Mouse (Mus musculus) embryonic facial prominence, embryonic 12.5 days (tissue): Measurements from ENCODE around the gene Rab11fip2. TPM values are rescaled to one million over a fixed set of nuclear protein-coding genes. Genes with fewer than 3 reads are reported as not detected.

ENCODE experiments used
- ATAC-seq: fragments of 200-750 bp; cut with Nextera tagmentation; 2 replicates; pipeline ENCODE4 v1.8.0; 2017; ENCODE audit not compliant: insufficient number of reproducible peaks, insufficient read depth, low FRiP score, low TSS enrichment
- H3K27ac ChIP-seq: fragments of 300-500 bp; sonication (generic); 2 replicates; pipeline ENCODE4 v1.5.1; 2016; ENCODE audit warnings: mild to moderate bottlenecking
- H3K27me3 ChIP-seq: fragments of 300-500 bp; sonication (generic); 2 replicates; pipeline ENCODE4 v1.6.1; 2016; ENCODE audit warnings: mild to moderate bottlenecking, moderate library complexity
- H3K36me3 ChIP-seq: fragments of 300-500 bp; sonication (generic); 2 replicates; pipeline ENCODE4 v1.6.1; 2016; ENCODE audit warnings: mild to moderate bottlenecking
- H3K4me1 ChIP-seq: fragments of 300-500 bp; sonication (generic); 2 replicates; pipeline ENCODE4 v1.6.1; 2016
- H3K4me2 ChIP-seq: fragments of 300-500 bp; sonication (generic); replicated peaks from 2 replicates; pipeline ENCODE4 v1.6.1; 2016; ENCODE audit warnings: mild to moderate bottlenecking, moderate library complexity
- H3K4me3 ChIP-seq: fragments of 300-500 bp; sonication (generic); 2 replicates; pipeline ENCODE4 v1.5.1; 2016; ENCODE audit warnings: mild to moderate bottlenecking
- H3K9ac ChIP-seq: fragments of 300-500 bp; sonication (generic); 2 replicates; pipeline ENCODE4 v1.6.1; 2016; ENCODE audit warnings: mild to moderate bottlenecking, moderate library complexity
- H3K9me3 ChIP-seq: fragments of 300-500 bp; sonication (generic); 2 replicates; pipeline ENCODE4 v1.6.1; 2016; ENCODE audit warnings: mild to moderate bottlenecking, moderate library complexity
- WGBS: fragments of 180-500 bp; shearing (Covaris S2); methylation state at CpG from one replicate; pipeline ENCODE4 v1.1.7; 2016; 5-methylcytosine and 5-hydroxymethylcytosine counted together
- polyA plus RNA-seq: library from polyadenylated mRNA; unstranded; fragments of >200 nt; fragmentation: Nextera tagmentation; extraction: Ambion mirVana; gene quantifications from 2 replicates; pipeline ENCODE4 v1.2.1, GENCODE M21; 2016

The Rab11fip2 gene
- polyA plus RNA-seq: 5.5 and 7.0 TPM in 2 replicates

- under 1% methylated on average over 60 of the region's 72 CpGs for WGBS
- H3K27ac ChIP-seq: peak within 1 kb of the TSS; percentile 92
Observed at GRCm38 (mm10) chr19:59943322-59943871, at the start of gene Rab11fip2. TSS of gene Rab11fip2 (minus strand) at chr19:59943654.

GRCm38 (mm10) chr19:59981588-59981987 is 38.1 kb upstream of the Rab11fip2 start:
- Histone ChIP-seq H3K4me1 (no peaks in the 10 kb centered on the region), H3K36me3 (no peaks in the 10 kb centered on the region), H3K9me3 (no peaks in the 10 kb centered on the region), H3K9ac (no peak overlapping the region), H3K4me3 (no peak overlapping the region), H3K4me2 (no peak overlapping the region), H3K27me3 (no peaks in the 10 kb centered on the region), H3K27ac (no peak overlapping the region)
- ATAC-seq: no peak
- 90% methylated on average over 1 of the region's 1 CpGs for WGBS

More at GRCm38 (mm10) chr19:59943322-59943871, at the start of gene Rab11fip2:
- Histone ChIP-seq H3K4me3 (peak within 1 kb of the TSS; percentile 82), H3K9ac (peak within 1 kb of the TSS; percentile 93), H3K9me3 (no peaks in the 10 kb centered on the region), H3K36me3 (no peaks in the 10 kb centered on the region), H3K27me3 (no peaks in the 10 kb centered on the region), H3K4me2 (peak within 1 kb of the TSS; percentile 63), H3K4me1 (peaks cover 11% of the 10 kb centered on the region; the same call in 1 of the 2 replicates)
- ATAC-seq: peak; percentile 96

- WGBS: 39% methylated on average over 3 of the region's 3 CpGs
- H3K9ac ChIP-seq: no peak overlapping the region
Observed at GRCm38 (mm10) chr19:59954936-59955335, 11.5 kb upstream of the Rab11fip2 start.

GRCm38 (mm10) chr19:59949731-59950130 is 6.3 kb upstream of the Rab11fip2 start:
- Histone ChIP-seq H3K4me1 (peaks cover 9% of the 10 kb centered on the region; the same call in 1 of the 2 replicates), H3K36me3 (no peaks in the 10 kb centered on the region)
- no peak for ATAC-seq

More at GRCm38 (mm10) chr19:59954936-59955335, 11.5 kb upstream of the Rab11fip2 start:
- 0 out of 2 replicates have a peak, but pooled peaks cover 2% of the 10 kb centered on the region for H3K27me3 ChIP-seq
- no peak overlapping the region for H3K27ac ChIP-seq
- no peak for ATAC-seq
- peaks cover 9% of the 10 kb centered on the region; the same call in 1 of the 2 replicates for H3K4me1 ChIP-seq
- H3K4me3 ChIP-seq: no peak overlapping the region
- no peaks in the 10 kb centered on the region for H3K9me3 ChIP-seq
- H3K4me2 ChIP-seq: no peak overlapping the region
- no peaks in the 10 kb centered on the region for H3K36me3 ChIP-seq

GRCm38 (mm10) chr19:59942716-59943321 is 635 bp downstream of the Rab11fip2 start:
- Histone ChIP-seq H3K9me3 (no peaks in the 10 kb centered on the region), H3K36me3 (no peaks in the 10 kb centered on the region), H3K4me3 (peak overlapping the region; percentile 82), H3K9ac (peak overlapping the region; percentile 93), H3K4me2 (peak overlapping the region; percentile 63), H3K4me1 (peaks cover 11% of the 10 kb centered on the region; the same call in 1 of the 2 replicates), H3K27me3 (no peaks in the 10 kb centered on the region), H3K27ac (peak overlapping the region; percentile 92)
- peak; percentile 82; the same call in 1 of the 2 replicates for ATAC-seq
- under 1% methylated on average over 26 of the region's 27 CpGs for WGBS

More at GRCm38 (mm10) chr19:59949731-59950130, 6.3 kb upstream of the Rab11fip2 start:
- H3K4me3 ChIP-seq: no peak overlapping the region
- H3K27me3 ChIP-seq: no peaks in the 10 kb centered on the region
- WGBS: 93% methylated on average over 5 of the region's 5 CpGs
- no peaks in the 10 kb centered on the region for H3K9me3 ChIP-seq
- no peak overlapping the region for H3K27ac ChIP-seq
- H3K4me2 ChIP-seq: no peak overlapping the region
- H3K9ac ChIP-seq: no peak overlapping the region

- Histone ChIP-seq H3K4me3 (no peak overlapping the region), H3K9me3 (no peaks in the 10 kb centered on the region), H3K27ac (no peak overlapping the region), H3K4me1 (peaks cover 11% of the 10 kb centered on the region; the same call in 1 of the 2 replicates), H3K9ac (no peak overlapping the region), H3K27me3 (no peaks in the 10 kb centered on the region), H3K4me2 (no peak overlapping the region), H3K36me3 (0 out of 2 replicates have a peak, but pooled peaks cover 2% of the 10 kb centered on the region)
- no peak for ATAC-seq
- WGBS: 64% methylated on average over 5 of the region's 5 CpGs
Observed at GRCm38 (mm10) chr19:59939711-59940110, 3.7 kb downstream of the Rab11fip2 start.

- H3K9me3 ChIP-seq: no peaks in the 10 kb centered on the region
- no peaks in the 10 kb centered on the region for H3K4me1 ChIP-seq
- WGBS: 84% methylated on average over 7 of the region's 10 CpGs
- no peak overlapping the region for H3K4me3 ChIP-seq
- H3K36me3 ChIP-seq: 0 out of 2 replicates have a peak, but pooled peaks cover 5% of the 10 kb centered on the region
- H3K27me3 ChIP-seq: no peaks in the 10 kb centered on the region
- H3K9ac ChIP-seq: no peak overlapping the region
- no peak overlapping the region for H3K4me2 ChIP-seq
- no peak overlapping the region for H3K27ac ChIP-seq
- no peak for ATAC-seq
Observed at GRCm38 (mm10) chr19:59932085-59932484, 11.4 kb downstream of the Rab11fip2 start.

- Histone ChIP-seq H3K27me3 (no peaks in the 10 kb centered on the region), H3K27ac (no peak overlapping the region), H3K4me2 (no peak overlapping the region), H3K9me3 (no peaks in the 10 kb centered on the region), H3K9ac (no peak overlapping the region), H3K4me1 (no peaks in the 10 kb centered on the region), H3K4me3 (no peak overlapping the region), H3K36me3 (no peaks in the 10 kb centered on the region)
- ATAC-seq: no peak
- 68% methylated on average over 4 of the region's 4 CpGs for WGBS
Observed at GRCm38 (mm10) chr19:59928672-59929071, 14.8 kb downstream of the Rab11fip2 start.

- 92% methylated on average over 1 of the region's 1 CpGs for WGBS
Observed at GRCm38 (mm10) chr19:59926125-59926524, 17.3 kb downstream of the Rab11fip2 start.

GRCm38 (mm10) chr19:59920846-59921245 is 22.6 kb downstream of the Rab11fip2 start:
- Histone ChIP-seq H3K9me3 (no peaks in the 10 kb centered on the region), H3K9ac (no peak overlapping the region), H3K36me3 (no peaks in the 10 kb centered on the region), H3K27ac (no peak overlapping the region), H3K4me1 (no peaks in the 10 kb centered on the region), H3K4me3 (no peak overlapping the region), H3K27me3 (no peaks in the 10 kb centered on the region), H3K4me2 (no peak overlapping the region)
- 86% methylated on average over 3 of the region's 3 CpGs for WGBS
- no peak for ATAC-seq

More at GRCm38 (mm10) chr19:59926125-59926524, 17.3 kb downstream of the Rab11fip2 start:
- ATAC-seq: no peak
- H3K4me1 ChIP-seq: no peaks in the 10 kb centered on the region
- H3K9ac ChIP-seq: no peak overlapping the region
- no peak overlapping the region for H3K27ac ChIP-seq
- no peak overlapping the region for H3K4me3 ChIP-seq
- H3K4me2 ChIP-seq: no peak overlapping the region
- H3K36me3 ChIP-seq: no peaks in the 10 kb centered on the region
- no peaks in the 10 kb centered on the region for H3K27me3 ChIP-seq
- no peaks in the 10 kb centered on the region for H3K9me3 ChIP-seq

GRCm38 (mm10) chr19:59917901-59918613 is 25.4 kb downstream of the Rab11fip2 start:
- 0 out of 2 replicates have a peak, but pooled peaks cover 8% of the 10 kb centered on the region for H3K27me3 ChIP-seq

More at GRCm38 (mm10) chr19:59917901-59918613, 25.4 kb downstream of the Rab11fip2 start:
- Histone ChIP-seq H3K9ac (no peak overlapping the region), H3K9me3 (no peaks in the 10 kb centered on the region), H3K36me3 (0 out of 2 replicates have a peak, but pooled peaks cover 8% of the 10 kb centered on the region), H3K27ac (no peak overlapping the region), H3K4me1 (no peaks in the 10 kb centered on the region), H3K4me2 (no peak overlapping the region), H3K4me3 (no peak overlapping the region)
- ATAC-seq: no peak
- 71% methylated on average over 2 of the region's 2 CpGs for WGBS
